Mouse (Mus musculus): ENCODE data around the gene Vwa8.

GRCm38 (mm10) chr14:79212380-79212991 lies 363.6 kb downstream of the Vwa8 start:
- TF ChIP-seq GATA1 (IDR thresholded peaks at IDR 0.05; ENCODE audit: low read length) = no peak
- no peak for TF ChIP-seq TAL1 (IDR thresholded peaks at IDR 0.05; ENCODE audit: low read length)
